Mouse (Mus musculus) neutrophil, adult 83 days (primary cell): ENCODE measurements around the gene Olfr293. TPM values are rescaled to one million over a fixed set of nuclear protein-coding genes. Genes with fewer than 3 reads are reported as not detected.

ENCODE experiments used
- total RNA-seq, 2 experiments: library from RNA; stranded (reverse); gene quantifications; one replicate each; pipeline ENCODE4 v1.2.4; 2023

The Olfr293 gene
- total RNA-seq: not detected

GRCm38 (mm10) chr7:86648761-86649160 lies at the start of gene Olfr293:
Gene Olfr293, plus strand, starts transcription at chr7:86649061.

GRCm38 (mm10) chr7:86616543-86616942 lies 32.3 kb upstream of the Olfr293 start, which contains the start of gene Olfr294:
Gene Olfr294, minus strand, starts transcription at chr7:86616643.

GRCm38 (mm10) chr7:86688030-86688429 lies 39.2 kb downstream of the Olfr293 start, which contains the start of gene Olfr292:
Gene Olfr292, plus strand, starts transcription at chr7:86688330.

Other genes with a start within 250 kb of the Olfr293 start
- not detected for gene Olfr301, start 245.2 kb upstream of the Olfr293 start, total RNA-seq
- not detected for gene Olfr299, start 189.1 kb upstream of the Olfr293 start, total RNA-seq
- not detected for gene Olfr298, start 156.6 kb upstream of the Olfr293 start, total RNA-seq
- gene Olfr297, start 129.1 kb upstream of the Olfr293 start, total RNA-seq: not detected
- not detected for gene Olfr295, start 65.2 kb upstream of the Olfr293 start, total RNA-seq
- gene Olfr294, start 32.4 kb upstream of the Olfr293 start, total RNA-seq: not detected
- not detected for gene Olfr292, start 39.3 kb downstream of the Olfr293 start, total RNA-seq
- gene Folh1, start 126.9 kb downstream of the Olfr293 start, total RNA-seq: not detected
- not detected for gene Vmn2r77, start 146.0 kb downstream of the Olfr293 start, total RNA-seq